Mouse (Mus musculus): ENCODE data around the gene 1700123L14Rik. TPM values are rescaled to one million over a fixed set of nuclear protein-coding genes. Genes with fewer than 3 reads are reported as not detected.

1700123L14Rik gene
- total and polyA plus RNA-seq, 3 experiments: not detected

Other genes with a start within 250 kb of the 1700123L14Rik start
- gene Fam19a1, start 53.1 kb downstream of the 1700123L14Rik start, total RNA-seq (2012; rRNA removed): 0.08 TPM in 1 of 2 replicates, not detected in the other
- gene Fam19a1, start 53.1 kb downstream of the 1700123L14Rik start, total RNA-seq (2014; rRNA removed): 0.08 TPM in 1 of 2 replicates, not detected in the other
- 0.14 TPM in 1 of 2 replicates, not detected in the other for gene Fam19a1, start 53.1 kb downstream of the 1700123L14Rik start, polyA plus RNA-seq (2012; ENCODE audit: insufficient read length, low read depth)

Measured in CH12.LX (cell line).